Mouse (Mus musculus): Measurements from ENCODE around the gene Lhx8. TPM values are rescaled to one million over a fixed set of nuclear protein-coding genes. Genes with fewer than 3 reads are reported as not detected.

The Lhx8 gene
- polyA plus RNA-seq (2017; shearing (Covaris generic)): not detected

- ATAC-seq: no peak
Observed at GRCm38 (mm10) chr3:154330181-154331002, at the start of gene Lhx8. Gene Lhx8, minus strand, starts transcription at chr3:154330659.

- no peak for ATAC-seq
Observed at GRCm38 (mm10) chr3:154373536-154373935, 43.1 kb upstream of the Lhx8 start.

- ATAC-seq: no peak
Observed at GRCm38 (mm10) chr3:154372688-154373087, 42.2 kb upstream of the Lhx8 start.

- ATAC-seq: no peak
Observed at GRCm38 (mm10) chr3:154367327-154367726, 36.9 kb upstream of the Lhx8 start.

GRCm38 (mm10) chr3:154364604-154365209 is 34.2 kb upstream of the Lhx8 start:
- ATAC-seq: no peak

- ATAC-seq: no peak
Observed at GRCm38 (mm10) chr3:154363507-154363906, 33.0 kb upstream of the Lhx8 start.

GRCm38 (mm10) chr3:154359231-154359630 is 28.8 kb upstream of the Lhx8 start:
- ATAC-seq: no peak

GRCm38 (mm10) chr3:154340294-154340914 is 9.9 kb upstream of the Lhx8 start:
- ATAC-seq: no peak

GRCm38 (mm10) chr3:154339649-154340260 is 9.3 kb upstream of the Lhx8 start:
- ATAC-seq: no peak

- no peak for ATAC-seq
Observed at GRCm38 (mm10) chr3:154334806-154335205, 4.3 kb upstream of the Lhx8 start.

- ATAC-seq: no peak
Observed at GRCm38 (mm10) chr3:154333401-154333999, 3.0 kb upstream of the Lhx8 start.

- no peak for ATAC-seq
Observed at GRCm38 (mm10) chr3:154332941-154333340, 2.5 kb upstream of the Lhx8 start.

GRCm38 (mm10) chr3:154332213-154332530 is 1.7 kb upstream of the Lhx8 start:
- no peak for ATAC-seq

- ATAC-seq: no peak
Observed at GRCm38 (mm10) chr3:154331506-154332212, 1.2 kb upstream of the Lhx8 start.

- ATAC-seq: no peak
Observed at GRCm38 (mm10) chr3:154331003-154331340, 513 bp upstream of the Lhx8 start.

GRCm38 (mm10) chr3:154329323-154330180 is 907 bp downstream of the Lhx8 start:
- ATAC-seq: no peak

- ATAC-seq: no peak
Observed at GRCm38 (mm10) chr3:154328721-154329322, 1.6 kb downstream of the Lhx8 start.

GRCm38 (mm10) chr3:154327883-154328720 is 2.4 kb downstream of the Lhx8 start:
- ATAC-seq: no peak

- no peak for ATAC-seq
Observed at GRCm38 (mm10) chr3:154327110-154327882, 3.2 kb downstream of the Lhx8 start.
